Mouse (Mus musculus) thymus, adult 2 months (tissue): ENCODE data around the gene Kirrel3. TPM values are rescaled to one million over a fixed set of nuclear protein-coding genes. Genes with fewer than 3 reads are reported as not detected.

Source experiments
- DNase-seq: peaks from one replicate; pipeline ENCODE4 v3.0.0; 2021
- H3K27ac ChIP-seq: fragments of 200-500 bp; 2 replicates; pipeline ENCODE4 v1.5.1; 2012; ENCODE audit warnings: low read length, control low read depth; ENCODE audit not compliant: control insufficient read depth, insufficient read depth
- H3K27me3 ChIP-seq: fragments of 200-500 bp; 2 replicates; pipeline ENCODE4 v1.6.1; 2012; ENCODE audit warnings: mild to moderate bottlenecking, low read length, moderate library complexity, mixed read lengths; ENCODE audit not compliant: control insufficient read depth, insufficient read depth
- H3K36me3 ChIP-seq: fragments of 200-500 bp; 2 replicates; pipeline ENCODE4 v1.6.1; 2012; ENCODE audit warnings: mild to moderate bottlenecking, low read length, moderate library complexity; ENCODE audit not compliant: control insufficient read depth, insufficient read depth
- H3K4me1 ChIP-seq: fragments of 200-500 bp; replicated peaks from 2 replicates; pipeline ENCODE4 v1.6.1; 2012; ENCODE audit warnings: low read length; ENCODE audit not compliant: control insufficient read depth, insufficient read depth
- H3K4me3 ChIP-seq: fragments of 200-500 bp; 2 replicates; pipeline ENCODE4 v1.5.1; 2012; ENCODE audit warnings: mild to moderate bottlenecking, low read length, control low read depth, moderate library complexity; ENCODE audit not compliant: control insufficient read depth, insufficient read depth
- CTCF ChIP-seq: fragments of 200-500 bp; IDR thresholded peaks from 2 replicates; pipeline ENCODE4 v1.5.1; 2012; ENCODE audit warnings: mild to moderate bottlenecking, control low read depth, low read length, moderate library complexity, borderline replicate concordance; ENCODE audit not compliant: control insufficient read depth, poor library complexity, insufficient read depth; ENCODE audit errors: extremely low read depth
- POLR2A ChIP-seq: fragments of 200-500 bp; IDR thresholded peaks from 2 replicates; pipeline ENCODE4 v1.6.1; 2012; ENCODE audit warnings: mild to moderate bottlenecking, low read length, control low read depth, moderate library complexity; ENCODE audit not compliant: control insufficient read depth, poor library complexity, insufficient read depth; ENCODE audit errors: extremely low read depth
- WGBS: fragments of 180-500 bp; shearing (Covaris S2); methylation state at CpG from one replicate; pipeline ENCODE4 v1.1.7; 2018; 5-methylcytosine and 5-hydroxymethylcytosine counted together
- polyA plus RNA-seq: library from polyadenylated mRNA; depleted of rRNA; stranded (reverse); fragments of >200 nt; gene quantifications from 2 replicates; pipeline ENCODE4 v1.2.3, GENCODE M21; 2012

Kirrel3 gene
- polyA plus RNA-seq, 1 experiment, result 1.2 TPM

DNA sequence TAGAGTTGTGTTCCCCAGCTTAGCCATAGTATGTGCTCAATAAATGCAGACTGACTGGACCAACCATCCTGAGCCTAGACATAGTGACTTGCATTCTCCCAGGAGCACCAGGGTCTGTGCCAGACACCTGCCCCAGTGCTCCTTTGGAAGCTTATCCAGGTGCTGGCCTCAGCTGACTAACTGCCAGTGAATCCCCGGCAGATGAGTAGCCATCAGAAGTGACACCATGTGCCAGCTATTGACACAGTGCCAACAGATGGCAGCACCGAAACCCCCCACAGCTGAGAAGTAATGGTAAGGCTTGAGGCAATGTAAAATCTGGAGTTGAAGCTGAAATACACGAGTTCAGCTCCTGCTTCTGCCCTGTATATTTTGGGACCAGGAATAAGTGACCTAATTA is 399.2 kb downstream of the Kirrel3 start:
- WGBS, result 84% methylated on average over 3 of the region's 3 CpGs
- Histone ChIP-seq H3K4me3 (no peak overlapping the region), H3K36me3 (no peaks in the 10 kb centered on the region), H3K4me1 (no peaks in the 10 kb centered on the region), H3K27me3 (no peaks in the 10 kb centered on the region), H3K27ac (no peak overlapping the region)
- no peak for DNase-seq
- TF ChIP-seq POLR2A (no peak), CTCF (no peak)

DNA sequence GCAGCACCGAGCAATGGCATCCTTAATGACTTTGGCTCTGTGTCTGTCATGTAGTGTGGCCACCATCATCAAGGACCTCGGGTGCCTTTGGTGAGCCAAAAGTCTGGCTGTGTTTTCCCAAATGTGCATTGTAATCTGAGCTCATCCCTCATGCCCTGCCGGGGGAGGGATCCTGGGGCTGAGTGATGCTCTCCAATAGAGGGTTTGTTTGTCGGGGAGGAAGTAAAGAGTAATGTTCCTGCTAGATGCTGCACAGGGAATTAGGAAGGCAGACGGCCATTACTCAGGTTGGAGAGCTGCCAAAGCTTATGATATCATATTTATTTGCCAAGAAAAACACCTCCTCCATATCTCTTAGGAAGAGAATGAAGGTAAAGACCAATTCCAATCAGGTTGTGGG is 401.1 kb downstream of the Kirrel3 start:
- Histone ChIP-seq H3K27me3 (no peaks in the 10 kb centered on the region), H3K27ac (no peak overlapping the region), H3K36me3 (no peaks in the 10 kb centered on the region), H3K4me3 (no peak overlapping the region), H3K4me1 (no peaks in the 10 kb centered on the region)
- WGBS, result 50% methylated on average over 5 of the region's 5 CpGs
- TF ChIP-seq POLR2A (no peak), CTCF (no peak)
- no peak for DNase-seq

- H3K36me3 ChIP-seq, result no peaks in the 10 kb centered on the region
- TF ChIP-seq POLR2A, result no peak
- no peak overlapping the region for H3K4me3 ChIP-seq
- H3K27ac ChIP-seq, result no peak overlapping the region
- no peak for DNase-seq
- no peaks in the 10 kb centered on the region for H3K4me1 ChIP-seq
- H3K27me3 ChIP-seq, result no peaks in the 10 kb centered on the region
- 47% methylated on average over 2 of the region's 2 CpGs for WGBS
Measured at GRCm38 (mm10) chr9:34887196-34887595, 401.5 kb downstream of the Kirrel3 start.

DNA sequence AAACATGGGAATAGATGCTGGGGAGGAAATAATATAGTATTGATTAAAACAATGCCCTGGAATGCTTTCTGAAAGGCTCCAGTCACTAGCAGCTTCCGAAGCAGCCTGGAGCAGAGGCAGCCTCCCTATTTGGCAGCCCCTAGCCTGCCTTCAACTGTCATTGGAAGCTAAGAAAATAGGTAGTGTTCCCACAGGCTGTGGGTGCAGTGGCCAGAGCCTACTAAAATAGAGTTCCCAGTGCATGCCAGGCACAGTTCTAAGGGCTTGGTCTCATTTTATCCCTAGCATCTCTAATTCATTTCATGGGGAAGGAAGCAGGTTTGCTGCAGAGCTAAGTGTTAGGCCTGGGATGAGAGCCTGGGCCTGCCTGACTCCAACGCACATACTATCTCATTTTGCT is 402.6 kb downstream of the Kirrel3 start:
- H3K4me1 ChIP-seq, result no peaks in the 10 kb centered on the region
- no peak overlapping the region for H3K4me3 ChIP-seq
- no peaks in the 10 kb centered on the region for H3K27me3 ChIP-seq
- no peak for TF ChIP-seq CTCF
- TF ChIP-seq POLR2A, result no peak
- no peak overlapping the region for H3K27ac ChIP-seq
- H3K36me3 ChIP-seq, result no peaks in the 10 kb centered on the region
- 87% methylated on average over 2 of the region's 2 CpGs for WGBS
- no peak for DNase-seq

- H3K27ac ChIP-seq, result no peak overlapping the region
- WGBS, result 91% methylated on average over 4 of the region's 4 CpGs
- no peak for TF ChIP-seq POLR2A
- TF ChIP-seq CTCF, result no peak
- H3K4me1 ChIP-seq, result no peaks in the 10 kb centered on the region
- H3K4me3 ChIP-seq, result no peak overlapping the region
- no peaks in the 10 kb centered on the region for H3K36me3 ChIP-seq
- no peaks in the 10 kb centered on the region for H3K27me3 ChIP-seq
- no peak for DNase-seq
Measured at GRCm38 (mm10) chr9:34901216-34901615, 415.5 kb downstream of the Kirrel3 start.

- no peak overlapping the region for H3K4me3 ChIP-seq
- H3K27ac ChIP-seq, result no peak overlapping the region
- no peaks in the 10 kb centered on the region for H3K4me1 ChIP-seq
- H3K27me3 ChIP-seq, result no peaks in the 10 kb centered on the region
- no peaks in the 10 kb centered on the region for H3K36me3 ChIP-seq
- 86% methylated on average over 2 of the region's 2 CpGs for WGBS
- no peak for DNase-seq
- no peak for TF ChIP-seq POLR2A
- TF ChIP-seq CTCF, result no peak
Measured at GRCm38 (mm10) chr9:34901888-34902287, 416.2 kb downstream of the Kirrel3 start.

- no peak overlapping the region for H3K27ac ChIP-seq
- H3K27me3 ChIP-seq, result no peaks in the 10 kb centered on the region
- DNase-seq, result no peak
- H3K4me1 ChIP-seq, result no peaks in the 10 kb centered on the region
- no peaks in the 10 kb centered on the region for H3K36me3 ChIP-seq
- WGBS, result 90% methylated on average over 6 of the region's 6 CpGs
- TF ChIP-seq POLR2A (no peak), CTCF (no peak)
- no peak overlapping the region for H3K4me3 ChIP-seq
Measured at GRCm38 (mm10) chr9:34905164-34905563, 419.5 kb downstream of the Kirrel3 start.
